Mouse (Mus musculus) bone marrow, adult 2 months (tissue): ENCODE results near the gene Wrap53.

Experiments
- CTCF ChIP-seq: fragments of 200-500 bp; IDR thresholded peaks from 2 replicates; pipeline ENCODE4 v1.5.1; 2011; ENCODE audit warnings: low read length, control low read depth; ENCODE audit not compliant: control insufficient read depth, insufficient read depth
- POLR2A ChIP-seq: fragments of 200-500 bp; IDR thresholded peaks from 2 replicates; pipeline ENCODE4 v1.6.1; 2011; ENCODE audit warnings: low read depth, mild to moderate bottlenecking, control low read depth, low read length, borderline replicate concordance; ENCODE audit not compliant: control insufficient read depth

GRCm38 (mm10) chr11:69609416-69609815 is 29.4 kb upstream of the Wrap53 start:
- TF ChIP-seq CTCF = no peak
- TF ChIP-seq POLR2A = no peak
